Mouse (Mus musculus): Measurements from ENCODE around the gene Map3k4. TPM values are rescaled to one million over a fixed set of nuclear protein-coding genes. Genes with fewer than 3 reads are reported as not detected.

The Map3k4 gene
- 10 to 100 TPM; 36.1 to 39.2 TPM for total RNA-seq (2021)
- long read RNA-seq, experiment 1, full-length matches to known transcripts: 12 of 23 reads
- long read RNA-seq, experiment 1, partial matches to known transcripts: 8 of 23 reads
- long read RNA-seq, experiment 1, other reads (novel, unspliced or antisense): 3 of 23 reads
- long read RNA-seq, experiment 2, full-length matches to known transcripts: 7 of 20 reads
- long read RNA-seq, experiment 2, partial matches to known transcripts: 8 of 20 reads
- long read RNA-seq, experiment 2, other reads (novel, unspliced or antisense): 5 of 20 reads

- peak; percentile 90 to 94 for DNase-seq (ENCODE audit: low spot score in 2 of 2)
- intact Hi-C loops (cut with DNase I): loop anchor here (5.0 kb wide), 2 partner anchors 41 to 49 kb away; no protein-coding TSS in a partner anchor
These were observed at the start of gene Map3k4 for GRCm38 (mm10) chr17:12318663-12319201. Map3k4 (minus strand) TSS chr17:12318796.

- intact Hi-C loops (cut with DNase I): loop anchor here (5.0 kb wide), 3 partner anchors 50 to 140 kb away; partner anchors contain the start of gene Map3k4
- peak; percentile 58 to 70 for DNase-seq (ENCODE audit: low spot score in 2 of 2)
These were observed 48.9 kb upstream of the Map3k4 start for GRCm38 (mm10) chr17:12367373-12367930.

GRCm38 (mm10) chr17:12364426-12364735 lies 45.8 kb upstream of the Map3k4 start:
- intact Hi-C loops (cut with DNase I): no loop called here
- DNase-seq (ENCODE audit: low spot score in 2 of 2): peak; percentile 40 to 58

GRCm38 (mm10) chr17:12363601-12364425 lies 45.2 kb upstream of the Map3k4 start:
- intact Hi-C loops (cut with DNase I): no loop called here
- no peak for DNase-seq (ENCODE audit: low spot score in 2 of 2)

GRCm38 (mm10) chr17:12359876-12360275 lies 41.3 kb upstream of the Map3k4 start:
- intact Hi-C loops (cut with DNase I): no loop called here
- no peak for DNase-seq (ENCODE audit: low spot score in 2 of 2)

GRCm38 (mm10) chr17:12352781-12353180 lies 34.2 kb upstream of the Map3k4 start:
- intact Hi-C loops (cut with DNase I): no loop called here

GRCm38 (mm10) chr17:12351564-12351963 lies 33.0 kb upstream of the Map3k4 start:
- intact Hi-C loops (cut with DNase I): no loop called here
- DNase-seq (ENCODE audit: low spot score in 2 of 2): no peak

More at GRCm38 (mm10) chr17:12352781-12353180, 34.2 kb upstream of the Map3k4 start:
- DNase-seq (ENCODE audit: low spot score in 2 of 2): no peak

- no peak for DNase-seq (ENCODE audit: low spot score in 2 of 2)
- intact Hi-C loops (cut with DNase I): no loop called here
These were observed 28.9 kb upstream of the Map3k4 start for GRCm38 (mm10) chr17:12347462-12347861.

- intact Hi-C loops (cut with DNase I): no loop called here
These were observed 25.2 kb upstream of the Map3k4 start for GRCm38 (mm10) chr17:12343702-12344376.

GRCm38 (mm10) chr17:12337156-12337555 lies 18.6 kb upstream of the Map3k4 start:
- DNase-seq (ENCODE audit: low spot score in 2 of 2): no peak
- intact Hi-C loops (cut with DNase I): no loop called here

More at GRCm38 (mm10) chr17:12343702-12344376, 25.2 kb upstream of the Map3k4 start:
- no peak for DNase-seq (ENCODE audit: low spot score in 2 of 2)

GRCm38 (mm10) chr17:12336073-12336868 lies 17.7 kb upstream of the Map3k4 start:
- intact Hi-C loops (cut with DNase I): no loop called here
- no peak for DNase-seq (ENCODE audit: low spot score in 2 of 2)

- no peak for DNase-seq (ENCODE audit: low spot score in 2 of 2)
- intact Hi-C loops (cut with DNase I): no loop called here
These were observed 16.5 kb upstream of the Map3k4 start for GRCm38 (mm10) chr17:12335115-12335514.

GRCm38 (mm10) chr17:12327847-12328518 lies 9.4 kb upstream of the Map3k4 start:
- intact Hi-C loops (cut with DNase I): no loop called here
- no peak for DNase-seq (ENCODE audit: low spot score in 2 of 2)

- no peak for DNase-seq (ENCODE audit: low spot score in 2 of 2)
- intact Hi-C loops (cut with DNase I): loop anchor here (5.0 kb wide), 2 partner anchors 42 to 48 kb away; no protein-coding TSS in a partner anchor
These were observed 1.2 kb upstream of the Map3k4 start for GRCm38 (mm10) chr17:12319786-12320185.

GRCm38 (mm10) chr17:12317954-12318651 lies 493 bp downstream of the Map3k4 start:
- peak in 1 of 2 experiments; percentile 33 for DNase-seq (ENCODE audit: low spot score in 2 of 2)
- intact Hi-C loops (cut with DNase I): loop anchor here (5.0 kb wide), 2 partner anchors 41 to 49 kb away; no protein-coding TSS in a partner anchor

GRCm38 (mm10) chr17:12317607-12317953 lies 1.0 kb downstream of the Map3k4 start:
- intact Hi-C loops (cut with DNase I): loop anchor here (5.0 kb wide), 2 partner anchors 40 to 50 kb away; no protein-coding TSS in a partner anchor
- no peak for DNase-seq (ENCODE audit: low spot score in 2 of 2)

GRCm38 (mm10) chr17:12316251-12316650 lies 2.3 kb downstream of the Map3k4 start:
- intact Hi-C loops (cut with DNase I): loop anchor here (5.0 kb wide), 2 partner anchors 39 to 51 kb away; no protein-coding TSS in a partner anchor

More at GRCm38 (mm10) chr17:12316251-12316650, 2.3 kb downstream of the Map3k4 start:
- peak; percentile 32 to 50 for DNase-seq (ENCODE audit: low spot score in 2 of 2)

All from left cerebral cortex, postnatal 14 days (tissue).